Mouse (Mus musculus): Measurements from ENCODE around the gene Gm3259.
"Not testable (repeated sequence)": the region's sequence is repeated elsewhere in the genome, so short reads cannot be mapped to it uniquely, and the experiment has no call there.

The Gm3259 gene

DNA sequence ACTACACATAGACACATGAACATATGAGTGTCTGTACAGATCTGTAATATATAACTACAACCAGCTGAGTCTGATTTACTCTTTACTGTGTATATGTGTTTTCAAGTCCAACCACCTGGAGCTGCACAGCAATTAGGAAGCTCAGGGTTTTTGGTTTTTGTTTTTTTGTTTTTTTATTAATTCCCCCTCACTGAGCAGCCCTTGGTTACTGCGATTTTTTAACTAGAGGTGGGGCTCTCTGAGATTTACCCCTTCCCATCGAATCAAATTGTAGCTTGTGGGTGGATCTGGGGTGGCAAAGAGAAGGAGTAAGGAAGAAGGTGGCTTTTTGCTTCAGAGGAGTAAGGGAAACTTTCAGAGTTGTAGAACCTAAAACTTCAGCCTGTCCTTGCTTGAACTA lies at the start of gene Gm3259:
TSS of gene Gm3259 (plus strand) at position 301 of the 400 bp plus-strand sequence.
- DNase-seq (ENCODE audit: low read depth), result not testable (repeated sequence)

DNA sequence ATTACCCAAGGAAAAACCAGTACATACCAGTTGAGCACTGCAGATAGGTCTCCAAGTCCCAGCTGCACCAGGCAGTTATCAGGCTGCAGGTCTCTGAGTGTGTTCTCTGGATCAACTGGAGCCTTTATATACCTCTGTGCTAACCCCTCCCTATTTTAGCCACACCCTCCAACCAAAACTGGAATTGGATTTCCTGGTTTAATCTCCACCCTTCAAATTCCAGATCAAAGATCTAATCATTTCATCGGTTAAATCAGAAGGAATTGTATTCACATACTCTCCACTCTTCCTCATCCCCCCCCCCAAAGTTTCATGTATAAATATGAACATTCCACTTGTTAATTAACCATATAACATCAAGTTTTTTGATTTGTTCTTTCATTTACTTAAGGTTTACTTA lies 33.0 kb upstream of the Gm3259 start, which contains the start of gene Gm10424:
TSS of gene Gm10424 (minus strand) at position 101 of the 400 bp plus-strand sequence.
- not testable (repeated sequence) for DNase-seq (ENCODE audit: low read depth)
